ENCODE assay signal across 17 mouse cellular contexts in genomic region chr11:78600496-78600895, GRCm38 (mm10). TPM values are rescaled to one million over a fixed set of nuclear protein-coding genes. Genes with fewer than 3 reads are reported as not detected.
DNase-seq lines count a peak whose midpoint lies in the region; ATAC-seq and TF ChIP-seq lines count a peak whose summit lies in the region.
"Had no signal": no experiment of that assay in that cellular context is flagged by ENCODE, and none has a peak within 500 bp of the region (broad histone marks: within the 10 kb centered on the region; RNA-seq: fewer than 3 reads in every experiment).

No protein-coding gene starts in this region.

- TF ChIP-seq POLR2A in small intestine, adult 2 months (IDR thresholded peaks at IDR 0.05; ENCODE audit: low read depth, low read length), result no peak

- no peak overlapping the region for H3K4me2 ChIP-seq in liver, postnatal 0 days (ENCODE audit: low read depth, low read length)
- no peak overlapping the region for H3K4me2 ChIP-seq in liver, embryonic 11.5 days
- no peak overlapping the region for H3K4me2 ChIP-seq in midbrain, embryonic 15.5 days
- H3K4me2 ChIP-seq: heart, embryonic 15.5 days; kidney, embryonic 15.5 days; limb, embryonic 15.5 days; midbrain, embryonic 12.5 days; neural tube, embryonic 12.5 days had no signal

- no peak for TF ChIP-seq CTCF in liver, postnatal 0 days (IDR thresholded peaks at IDR 0.05; ENCODE audit: low read depth)
- no peak for TF ChIP-seq CTCF in small intestine, adult 2 months (IDR thresholded peaks at IDR 0.05; ENCODE audit: extremely low read depth, insufficient read length, insufficient replicate concordance, low read depth, low read length)

- no peaks in the 10 kb centered on the region for H3K4me1 ChIP-seq in liver, postnatal 0 days (ENCODE audit: insufficient read depth)
- H3K4me1 ChIP-seq in liver, embryonic 11.5 days (replicated peaks; ENCODE audit: control insufficient read depth, insufficient read depth, low read length), result peaks cover 5% of the 10 kb centered on the region
- peaks cover 10% of the 10 kb centered on the region; the same call in 1 of the 2 replicates for H3K4me1 ChIP-seq in small intestine, adult 2 months (ENCODE audit: control insufficient read depth, insufficient read depth, insufficient read length, low read length)
- H3K4me1 ChIP-seq in midbrain, embryonic 15.5 days, result peaks cover 4% of the 10 kb centered on the region
- H3K4me1 ChIP-seq: heart, embryonic 15.5 days; kidney, embryonic 15.5 days; limb, embryonic 15.5 days; neural tube, embryonic 12.5 days had no signal

- H3K27me3 ChIP-seq in liver, postnatal 0 days (ENCODE audit: insufficient read depth, low read length), result no peaks in the 10 kb centered on the region
- no peaks in the 10 kb centered on the region for H3K27me3 ChIP-seq in liver, embryonic 11.5 days (replicated peaks; ENCODE audit: control insufficient read depth, insufficient read depth, low read length)
- H3K27me3 ChIP-seq in small intestine, adult 2 months (ENCODE audit: control insufficient read depth, insufficient read depth, low read length), result no peaks in the 10 kb centered on the region
- no peaks in the 10 kb centered on the region for H3K27me3 ChIP-seq in midbrain, embryonic 15.5 days (replicated peaks)
- H3K27me3 ChIP-seq: heart, embryonic 15.5 days; kidney, embryonic 15.5 days; limb, embryonic 15.5 days; midbrain, embryonic 12.5 days; neural tube, embryonic 12.5 days had no signal

- TF ChIP-seq EP300 in liver, postnatal 0 days (IDR thresholded peaks at IDR 0.05; ENCODE audit: low read depth), result no peak

- H3K9ac ChIP-seq in liver, postnatal 0 days (replicated peaks), result no peak overlapping the region
- H3K9ac ChIP-seq in liver, embryonic 11.5 days (ENCODE audit: low read depth, low read length), result no peak overlapping the region
- H3K9ac ChIP-seq in midbrain, embryonic 15.5 days, result no peak overlapping the region
- H3K9ac ChIP-seq: heart, embryonic 15.5 days; kidney, embryonic 15.5 days; limb, embryonic 15.5 days; midbrain, embryonic 12.5 days; neural tube, embryonic 12.5 days had no signal

- DNase-seq in liver, postnatal 0 days, result no peak
- DNase-seq in liver, embryonic 11.5 days (ENCODE audit: low spot score), result no peak
- peak; percentile 44 for DNase-seq in brain, adult 2 months (ENCODE audit: low read depth, low spot score)
- DNase-seq in lung, postnatal 10 days, result peak; percentile 47
- DNase-seq in left cerebral cortex, postnatal 10 days (ENCODE audit: extremely low spot score in 1 of 2, low spot score in 2 of 2), result no peak
- DNase-seq: adrenal gland, postnatal 25 days; cerebellum, adult 11 months; gastrocnemius, postnatal 36 days; layer of hippocampus, postnatal 36 days had no signal

- intact Hi-C loops in left cerebral cortex, postnatal 10 days (cut with DNase I), result no loop called here

- ATAC-seq in liver, postnatal 0 days, result no peak
- no peak for ATAC-seq in liver, embryonic 11.5 days (replicated peaks; ENCODE audit: low FRiP score)
- no peak for ATAC-seq in midbrain, embryonic 15.5 days (replicated peaks)
- ATAC-seq: hindbrain, embryonic 16.5 days had no signal

- no peaks in the 10 kb centered on the region for H3K36me3 ChIP-seq in liver, postnatal 0 days (replicated peaks; ENCODE audit: insufficient read depth, low read length)
- H3K36me3 ChIP-seq in liver, embryonic 11.5 days (ENCODE audit: control insufficient read depth, insufficient read depth, low read length), result no peaks in the 10 kb centered on the region
- no peaks in the 10 kb centered on the region for H3K36me3 ChIP-seq in small intestine, adult 2 months (ENCODE audit: control insufficient read depth, insufficient read depth, low read length)
- H3K36me3 ChIP-seq in midbrain, embryonic 15.5 days (replicated peaks), result no peaks in the 10 kb centered on the region
- H3K36me3 ChIP-seq: heart, embryonic 15.5 days; limb, embryonic 15.5 days; midbrain, embryonic 12.5 days had no signal

- WGBS in liver, postnatal 0 days (ENCODE audit: insufficient replicate concordance), result 37% methylated on average over 3 of the region's 3 CpGs
- WGBS in liver, embryonic 11.5 days, result 56% methylated on average over 3 of the region's 3 CpGs
- WGBS in small intestine, adult 2 months, result 36% methylated on average over 3 of the region's 3 CpGs
- WGBS in midbrain, embryonic 15.5 days, result 83% methylated on average over 3 of the region's 3 CpGs

- no peaks in the 10 kb centered on the region for H3K9me3 ChIP-seq in liver, postnatal 0 days (ENCODE audit: low read length)
- no peaks in the 10 kb centered on the region for H3K9me3 ChIP-seq in liver, embryonic 11.5 days (ENCODE audit: control insufficient read depth, low read length)
- H3K9me3 ChIP-seq in midbrain, embryonic 15.5 days, result no peaks in the 10 kb centered on the region
- H3K9me3 ChIP-seq: heart, embryonic 15.5 days; kidney, embryonic 15.5 days; limb, embryonic 15.5 days; midbrain, embryonic 12.5 days; neural tube, embryonic 12.5 days had no signal

- no peak overlapping the region for H3K4me3 ChIP-seq in liver, postnatal 0 days (ENCODE audit: low read depth, low read length)
- no peak overlapping the region for H3K4me3 ChIP-seq in liver, embryonic 11.5 days (ENCODE audit: low read depth, low read length)
- no peak overlapping the region for H3K4me3 ChIP-seq in small intestine, adult 2 months (ENCODE audit: low read depth, low read length)
- no peak overlapping the region for H3K4me3 ChIP-seq in midbrain, embryonic 15.5 days
- H3K4me3 ChIP-seq: heart, embryonic 15.5 days; kidney, embryonic 15.5 days; limb, embryonic 15.5 days; midbrain, embryonic 12.5 days; neural tube, embryonic 12.5 days had no signal

- 0 out of 2 replicates have a peak overlapping the region, but pooled peaks have one; percentile 24 for H3K27ac ChIP-seq in liver, postnatal 0 days (ENCODE audit: low read depth)
- H3K27ac ChIP-seq in liver, embryonic 11.5 days (ENCODE audit: low read depth, low read length), result no peak overlapping the region
- peak overlapping the region; percentile 38 for H3K27ac ChIP-seq in small intestine, adult 2 months (ENCODE audit: insufficient read depth, low read depth, low read length)
- no peak overlapping the region for H3K27ac ChIP-seq in midbrain, embryonic 15.5 days
- H3K27ac ChIP-seq: heart, embryonic 15.5 days; kidney, embryonic 15.5 days; limb, embryonic 15.5 days; midbrain, embryonic 12.5 days; neural tube, embryonic 12.5 days had no signal

RNA-seq across cellular contexts. Expression of gene Tmem97, which starts 49.9 kb away (rescaled TPM):
- 79.2 and 81.5 TPM in 2 replicates for polyA plus RNA-seq in liver, postnatal 0 days (2015; fragmentation: Nextera tagmentation; extraction: Ambion mirVana)
- polyA plus RNA-seq in liver, embryonic 11.5 days (2014; fragmentation: Nextera tagmentation; extraction: Ambion mirVana), result 173 and 183 TPM in 2 replicates
- polyA plus RNA-seq in small intestine, adult 2 months (2012; rRNA removed), result 32.4 and 47.0 TPM in 2 replicates
- total RNA-seq in left cerebral cortex, postnatal 10 days (2021), result 10 to 100 TPM; 26.2 to 28.8 TPM
- 35.0 and 35.4 TPM in 2 replicates for polyA plus RNA-seq in midbrain, embryonic 15.5 days (2015; fragmentation: Nextera tagmentation; extraction: Ambion mirVana)

Comparison
In these comparisons a context has a peak if more than half of its experiments do, and no peak if none do; other contexts are left out.
1. H3K27ac ChIP-seq: peak in liver, postnatal 0 days (single experiment) and small intestine, adult 2 months (single experiment); none in liver, embryonic 11.5 days (single experiment) and midbrain, embryonic 15.5 days (single experiment).
2. DNase-seq: peak in brain, adult 2 months (single experiment) and lung, postnatal 10 days (single experiment); none in liver, postnatal 0 days (single experiment), liver, embryonic 11.5 days (single experiment) and left cerebral cortex, postnatal 10 days (0 of 2).